Mouse (Mus musculus) cortical plate, adult 2 months (tissue): ENCODE results near the gene Ankrd55. TPM values are rescaled to one million over a fixed set of nuclear protein-coding genes. Genes with fewer than 3 reads are reported as not detected.

ENCODE experiments used
- H3K27ac ChIP-seq: fragments of 200-500 bp; 2 replicates; pipeline ENCODE4 v1.5.1; 2012; ENCODE audit warnings: low read length, control low read depth, inconsistent platforms; ENCODE audit not compliant: insufficient read depth
- H3K4me1 ChIP-seq: fragments of 200-500 bp; 2 replicates; pipeline ENCODE4 v1.6.1; 2011; ENCODE audit warnings: low read length; ENCODE audit not compliant: control insufficient read depth, insufficient read depth
- H3K4me3 ChIP-seq: fragments of 200-500 bp; 2 replicates; pipeline ENCODE4 v1.5.1; 2011; ENCODE audit warnings: mild to moderate bottlenecking, low read length, control low read depth; ENCODE audit not compliant: insufficient read depth
- CTCF ChIP-seq: fragments of 200-500 bp; IDR thresholded peaks from 2 replicates; pipeline ENCODE4 v1.5.1; 2011; ENCODE audit warnings: mild to moderate bottlenecking, control low read depth, low read length; ENCODE audit not compliant: insufficient read depth; ENCODE audit errors: extremely low read depth
- POLR2A ChIP-seq: fragments of 200-500 bp; IDR thresholded peaks from 2 replicates; pipeline ENCODE4 v1.6.1; 2011; ENCODE audit warnings: mild to moderate bottlenecking, low read length, control low read depth; ENCODE audit not compliant: insufficient read depth; ENCODE audit errors: extremely low read depth
- polyA plus RNA-seq: library from polyadenylated mRNA; depleted of rRNA; stranded (reverse); fragments of >200 nt; gene quantifications from 2 replicates; pipeline ENCODE4 v1.2.3, GENCODE M21; 2012

The Ankrd55 gene
- polyA plus RNA-seq, 1 experiment = 2.6 TPM

DNA sequence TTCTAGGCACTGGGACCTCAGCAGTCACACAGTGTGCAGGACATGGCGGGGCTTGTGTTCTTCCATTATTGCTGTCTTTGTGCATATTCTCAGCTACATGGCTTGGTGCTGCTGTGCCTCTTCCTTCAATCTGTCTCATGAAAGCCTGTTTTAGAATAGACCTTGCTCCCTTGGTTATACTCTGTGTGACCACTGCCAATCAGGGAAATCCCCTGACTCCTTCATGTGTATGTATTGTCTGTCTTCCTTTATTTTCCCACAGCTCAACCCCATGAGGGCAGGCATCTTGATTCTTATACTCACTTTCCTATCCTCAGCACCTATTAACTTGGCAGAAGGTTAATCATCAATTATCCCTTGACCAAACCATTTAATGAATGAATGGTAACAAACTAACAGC, 60.0 kb downstream of the Ankrd55 start:
- Histone ChIP-seq H3K27ac (no peak overlapping the region), H3K4me1 (no peaks in the 10 kb centered on the region), H3K4me3 (no peak overlapping the region)
- TF ChIP-seq POLR2A = no peak
- TF ChIP-seq CTCF = no peak

GRCm38 (mm10) chr13:112348896-112349484, 60.7 kb downstream of the Ankrd55 start:
- Histone ChIP-seq H3K4me3 (no peak overlapping the region), H3K27ac (no peak overlapping the region), H3K4me1 (no peaks in the 10 kb centered on the region)
- no peak for TF ChIP-seq POLR2A
- TF ChIP-seq CTCF = no peak

DNA sequence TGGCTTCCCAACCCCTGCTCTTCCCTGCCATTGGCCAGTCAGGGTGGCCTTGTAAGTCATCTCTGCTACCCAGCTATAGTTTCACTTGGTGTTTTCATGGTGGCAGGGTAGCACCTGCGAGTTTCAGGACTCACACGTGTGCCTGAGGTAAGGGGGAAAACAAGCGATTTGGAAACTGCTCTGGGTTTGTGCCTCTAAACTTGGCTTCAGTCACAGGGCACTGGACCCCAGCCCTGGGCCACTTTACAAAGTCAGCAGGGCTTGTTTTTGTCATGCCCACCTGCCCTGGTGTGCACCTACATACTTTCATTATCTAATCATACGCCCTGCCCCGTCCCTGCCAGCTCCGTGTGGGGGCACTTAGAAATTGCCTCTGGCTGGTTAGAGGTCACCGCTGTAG, 61.2 kb downstream of the Ankrd55 start:
- H3K4me1 ChIP-seq = 0 out of 2 replicates have a peak, but pooled peaks cover under 1% of the 10 kb centered on the region
- no peak overlapping the region for H3K27ac ChIP-seq
- TF ChIP-seq CTCF (no peak), POLR2A (no peak)
- no peak overlapping the region for H3K4me3 ChIP-seq

- Histone ChIP-seq H3K4me3 (no peak overlapping the region), H3K4me1 (0 out of 2 replicates have a peak, but pooled peaks cover 2% of the 10 kb centered on the region), H3K27ac (no peak overlapping the region)
- TF ChIP-seq CTCF = no peak
Measured at GRCm38 (mm10) chr13:112351943-112352342, 63.7 kb downstream of the Ankrd55 start.

GRCm38 (mm10) chr13:112354109-112354867, 66.0 kb downstream of the Ankrd55 start:
- no peak overlapping the region for H3K4me3 ChIP-seq
- H3K27ac ChIP-seq = no peak overlapping the region
- TF ChIP-seq POLR2A (no peak), CTCF (no peak)
- 0 out of 2 replicates have a peak, but pooled peaks cover 2% of the 10 kb centered on the region for H3K4me1 ChIP-seq

GRCm38 (mm10) chr13:112354958-112355357, 66.7 kb downstream of the Ankrd55 start:
- Histone ChIP-seq H3K27ac (no peak overlapping the region), H3K4me1 (0 out of 2 replicates have a peak, but pooled peaks cover 2% of the 10 kb centered on the region), H3K4me3 (no peak overlapping the region)
- TF ChIP-seq CTCF (no peak), POLR2A (no peak)

GRCm38 (mm10) chr13:112355794-112356486, 67.7 kb downstream of the Ankrd55 start:
- Histone ChIP-seq H3K4me3 (no peak overlapping the region), H3K4me1 (0 out of 2 replicates have a peak, but pooled peaks cover 2% of the 10 kb centered on the region), H3K27ac (no peak overlapping the region)
- TF ChIP-seq POLR2A (no peak), CTCF (no peak)

GRCm38 (mm10) chr13:112361575-112361974, 73.3 kb downstream of the Ankrd55 start:
- H3K4me1 ChIP-seq = no peaks in the 10 kb centered on the region
- no peak overlapping the region for H3K27ac ChIP-seq
- H3K4me3 ChIP-seq = no peak overlapping the region
- no peak for TF ChIP-seq POLR2A
- TF ChIP-seq CTCF = no peak

DNA sequence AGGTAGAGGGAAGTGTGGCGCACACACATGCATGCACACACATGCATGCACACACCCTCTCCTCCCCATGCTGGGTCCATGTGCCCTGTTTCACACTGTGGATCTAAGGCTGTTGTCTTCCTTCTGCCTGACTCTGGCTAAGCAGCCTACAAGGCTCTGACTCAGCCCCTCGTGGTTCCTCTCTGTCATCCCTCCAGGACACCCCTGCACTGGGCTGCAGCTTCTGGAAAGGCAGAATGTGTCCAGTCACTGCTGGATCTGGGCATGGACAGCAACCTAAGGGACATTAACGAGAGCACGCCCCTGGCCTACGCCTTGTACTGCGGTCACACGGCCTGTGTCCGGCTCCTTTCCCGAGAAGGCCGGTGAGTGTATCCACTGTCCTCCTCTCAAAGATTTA, 75.0 kb downstream of the Ankrd55 start:
- TF ChIP-seq POLR2A = no peak
- TF ChIP-seq CTCF = no peak
- Histone ChIP-seq H3K4me3 (no peak overlapping the region), H3K27ac (no peak overlapping the region), H3K4me1 (no peaks in the 10 kb centered on the region)
